Mouse (Mus musculus) macrophage (primary cell): ENCODE data around the gene Ppia. TPM values are rescaled to one million over a fixed set of nuclear protein-coding genes. Genes with fewer than 3 reads are reported as not detected.
"Not testable (repeated sequence)": the region's sequence is repeated elsewhere in the genome, so short reads cannot be mapped to it uniquely, and the experiment has no call there.

Source experiments
- H3K27ac ChIP-seq: fragments of 350-480 bp; formaldehyde crosslinking; 2 replicates; pipeline ENCODE4 v1.9.0; 2021
- H3K36me3 ChIP-seq: fragments of 350-480 bp; formaldehyde crosslinking; 2 replicates; pipeline ENCODE4 v1.9.0; 2021; ENCODE audit errors: inconsistent target
- H3K4me3 ChIP-seq: fragments of 350-480 bp; formaldehyde crosslinking; 2 replicates; pipeline ENCODE4 v1.9.0; 2021; ENCODE audit errors: inconsistent target
- H3K79me2 ChIP-seq: fragments of 350-480 bp; formaldehyde crosslinking; 2 replicates; pipeline ENCODE4 v1.9.0; 2021; ENCODE audit errors: inconsistent target
- WGBS: methylation state at CpG from one replicate; pipeline ENCODE4 v1.1.7; 2026; ENCODE audit warnings: inconsistent platforms; ENCODE audit not compliant: missing documents; 5-methylcytosine and 5-hydroxymethylcytosine counted together
- polyA plus RNA-seq: library from polyadenylated mRNA; stranded (reverse); fragments of 250-400 nt; gene quantifications from 3 replicates; pipeline ENCODE4 v1.2.4, GENCODE M21; 2018; ENCODE audit warnings: inconsistent platforms

Ppia gene
- polyA plus RNA-seq, 1 experiment from 2014 or later: 1,329 TPM

- H3K36me3 ChIP-seq: peaks cover 1% of the 10 kb centered on the region; the same call in 1 of the 2 replicates
- no peak overlapping the region for H3K4me3 ChIP-seq
- no peak overlapping the region for H3K27ac ChIP-seq
- 96% methylated on average over 6 of the region's 12 CpGs for WGBS
- H3K79me2 ChIP-seq: peaks cover 22% of the 10 kb centered on the region
These were observed 2.0 kb upstream of the Ppia start for GRCm38 (mm10) chr11:6413264-6413663.

DNA sequence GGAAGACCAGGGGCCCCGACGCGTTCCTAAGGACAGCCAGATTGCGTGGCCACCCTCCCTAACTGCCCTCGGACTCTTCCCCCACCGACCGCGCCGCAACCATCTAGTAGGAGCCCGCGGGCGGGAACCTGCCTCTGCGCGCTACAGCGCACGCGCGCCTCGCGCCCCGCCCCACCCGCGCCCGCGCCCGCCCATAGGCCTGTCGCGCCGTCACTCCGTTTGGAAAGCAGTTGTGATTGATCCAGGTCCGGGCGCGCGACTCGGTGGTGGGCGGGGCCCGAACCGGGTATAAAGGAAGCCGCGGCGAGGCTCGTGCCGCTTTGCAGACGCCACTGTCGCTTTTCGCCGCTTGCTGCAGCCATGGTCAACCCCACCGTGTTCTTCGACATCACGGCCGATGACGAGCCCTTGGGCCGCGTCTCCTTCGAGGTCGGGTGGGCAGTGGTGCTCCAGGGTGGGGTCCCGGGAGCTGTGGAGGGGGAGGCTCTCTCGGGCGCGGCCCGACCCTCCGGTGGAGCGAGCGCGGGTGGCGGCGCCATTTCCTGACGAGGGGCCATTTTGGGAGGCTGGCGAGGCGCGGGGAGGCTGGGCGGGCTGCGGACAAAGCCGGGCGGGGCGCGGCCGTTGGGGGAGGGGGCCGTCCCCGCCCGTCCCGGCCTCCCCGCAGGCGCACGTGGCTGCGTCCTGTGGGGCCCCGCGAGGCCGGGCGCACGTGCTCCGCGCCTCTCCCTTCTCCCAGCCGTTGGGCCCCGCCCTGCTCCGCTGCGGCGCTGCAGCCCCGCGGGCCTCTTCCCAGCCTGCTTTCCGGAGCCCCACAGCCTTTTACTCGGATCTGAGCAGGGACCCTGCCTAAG is 535 bp downstream of the Ppia start:
- Histone ChIP-seq H3K4me3 (peak overlapping the region; percentile 75), H3K36me3 (peaks cover 17% of the 10 kb centered on the region; the same call in 1 of the 2 replicates), H3K79me2 (peaks cover 28% of the 10 kb centered on the region), H3K27ac (peak overlapping the region; percentile 94)
- WGBS: under 1% methylated on average over 95 of the region's 102 CpGs

DNA sequence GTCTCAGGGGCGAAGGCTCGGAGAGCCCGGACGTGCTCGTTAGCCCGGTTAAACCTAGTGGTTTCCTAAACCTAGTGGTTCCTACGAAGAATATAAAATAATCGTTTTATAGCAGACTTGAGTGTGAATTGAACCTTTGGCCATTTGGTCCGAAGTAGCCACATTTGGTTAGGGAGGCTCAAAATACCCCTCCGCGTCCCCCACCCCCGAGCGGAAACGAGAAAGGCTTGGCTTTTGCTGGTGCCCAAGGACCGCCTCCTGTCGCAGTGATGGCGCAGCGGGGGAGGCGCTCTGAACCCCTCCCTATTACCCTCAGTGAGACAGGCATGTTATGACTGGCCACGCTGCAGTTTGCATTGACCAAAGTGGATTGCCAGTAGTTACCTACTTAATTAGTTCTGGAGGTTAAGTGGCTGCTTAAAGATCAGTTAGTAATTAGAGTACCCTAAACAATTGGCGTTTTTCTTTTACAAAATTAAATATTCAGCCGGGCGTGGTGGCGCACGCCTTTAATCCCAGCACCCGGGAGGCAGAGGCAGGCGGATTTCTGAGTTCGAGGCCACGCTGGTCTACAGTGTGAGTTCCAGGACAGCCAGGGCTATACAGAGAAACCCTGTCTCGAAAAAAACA is 1.3 kb downstream of the Ppia start:
- Histone ChIP-seq H3K27ac (peak overlapping the region; percentile 94), H3K79me2 (peaks cover 28% of the 10 kb centered on the region), H3K36me3 (peaks cover 17% of the 10 kb centered on the region; the same call in 1 of the 2 replicates), H3K4me3 (peak overlapping the region; percentile 75)
- 1% methylated on average over 30 of the region's 30 CpGs for WGBS

DNA sequence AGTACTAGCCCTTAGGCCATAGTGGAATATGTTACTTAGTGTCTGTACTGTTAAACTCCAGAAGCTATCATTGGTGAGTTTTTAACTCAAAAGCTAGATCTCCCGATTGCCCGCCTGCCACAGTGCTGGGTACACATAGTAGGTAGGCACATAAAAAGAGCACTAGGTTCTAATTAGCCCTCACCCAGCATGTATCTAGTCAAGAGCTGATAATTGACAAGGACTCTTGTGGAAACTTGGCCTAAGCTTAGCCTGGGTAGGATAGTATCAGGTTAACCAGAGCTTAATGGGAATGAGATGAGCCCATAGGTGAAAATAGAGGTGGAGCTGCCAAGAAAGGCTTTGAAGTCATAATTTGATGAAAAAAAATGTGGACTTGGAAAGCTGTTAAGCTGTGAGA is 1.8 kb downstream of the Ppia start:
- Histone ChIP-seq H3K36me3 (peaks cover 17% of the 10 kb centered on the region; the same call in 1 of the 2 replicates), H3K4me3 (peak overlapping the region; percentile 75), H3K27ac (peak overlapping the region; percentile 94), H3K79me2 (peaks cover 28% of the 10 kb centered on the region)
- WGBS: 12% methylated on average over 2 of the region's 2 CpGs

- H3K36me3 ChIP-seq: peaks cover 17% of the 10 kb centered on the region; the same call in 1 of the 2 replicates
- H3K27ac ChIP-seq: peak overlapping the region; percentile 94
- H3K79me2 ChIP-seq: peaks cover 28% of the 10 kb centered on the region
- peak overlapping the region; percentile 75 for H3K4me3 ChIP-seq
These were observed 2.2 kb downstream of the Ppia start for GRCm38 (mm10) chr11:6417490-6417889.

DNA sequence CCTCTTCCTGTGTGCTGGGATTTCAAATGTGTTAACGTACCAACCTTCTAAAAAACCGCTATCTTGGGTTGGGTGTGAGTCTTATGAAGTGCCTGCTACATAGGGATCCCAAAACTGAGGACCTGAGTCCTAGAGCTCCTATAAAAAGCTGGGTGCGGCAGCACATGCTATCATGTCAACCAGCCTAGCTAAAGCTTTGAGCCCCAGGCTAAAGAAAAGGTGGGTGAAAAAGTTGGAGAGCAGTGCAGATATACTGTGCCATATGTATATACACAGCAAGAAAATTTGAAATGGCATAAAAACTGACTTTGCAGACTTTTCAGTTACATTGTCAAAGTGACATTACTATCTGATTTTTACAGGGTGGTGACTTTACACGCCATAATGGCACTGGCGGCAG is 3.5 kb downstream of the Ppia start:
- Histone ChIP-seq H3K36me3 (peaks cover 17% of the 10 kb centered on the region; the same call in 1 of the 2 replicates), H3K27ac (no peak overlapping the region), H3K79me2 (peaks cover 28% of the 10 kb centered on the region), H3K4me3 (no peak overlapping the region)
- 91% methylated on average over 5 of the region's 5 CpGs for WGBS

DNA sequence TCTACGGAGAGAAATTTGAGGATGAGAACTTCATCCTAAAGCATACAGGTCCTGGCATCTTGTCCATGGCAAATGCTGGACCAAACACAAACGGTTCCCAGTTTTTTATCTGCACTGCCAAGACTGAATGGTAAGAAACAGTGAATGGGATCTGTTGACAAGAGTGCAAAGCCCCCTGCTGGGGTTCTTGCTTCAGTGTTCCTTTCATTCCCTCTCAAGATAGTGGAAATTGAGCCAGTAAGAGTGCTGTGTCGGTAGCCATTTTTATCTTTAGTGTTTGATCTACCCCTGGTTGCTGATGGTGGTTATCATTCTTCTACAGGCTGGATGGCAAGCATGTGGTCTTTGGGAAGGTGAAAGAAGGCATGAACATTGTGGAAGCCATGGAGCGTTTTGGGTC is 3.9 kb downstream of the Ppia start:
- Histone ChIP-seq H3K79me2 (peaks cover 28% of the 10 kb centered on the region), H3K36me3 (peaks cover 17% of the 10 kb centered on the region; the same call in 1 of the 2 replicates)
- not testable (repeated sequence) for H3K4me3 ChIP-seq, H3K27ac ChIP-seq
- WGBS: 66% methylated on average over 2 of the region's 4 CpGs

GRCm38 (mm10) chr11:6420283-6420703 is 5.0 kb downstream of the Ppia start:
- no peak overlapping the region for H3K4me3 ChIP-seq
- H3K36me3 ChIP-seq: peaks cover 17% of the 10 kb centered on the region; the same call in 1 of the 2 replicates
- 67% methylated on average over 1 of the region's 1 CpGs for WGBS
- peaks cover 28% of the 10 kb centered on the region for H3K79me2 ChIP-seq
- H3K27ac ChIP-seq: no peak overlapping the region

- 78% methylated on average over 2 of the region's 2 CpGs for WGBS
- Histone ChIP-seq H3K4me3 (no peak overlapping the region), H3K36me3 (peaks cover 17% of the 10 kb centered on the region; the same call in 1 of the 2 replicates), H3K79me2 (peaks cover 28% of the 10 kb centered on the region), H3K27ac (no peak overlapping the region)
These were observed 5.6 kb downstream of the Ppia start for GRCm38 (mm10) chr11:6420722-6421350.

GRCm38 (mm10) chr11:6430186-6430585 is 14.9 kb downstream of the Ppia start:
- H3K36me3 ChIP-seq: peaks cover 39% of the 10 kb centered on the region
- H3K4me3 ChIP-seq: no peak overlapping the region
- WGBS: 95% methylated on average over 7 of the region's 7 CpGs
- no peak overlapping the region for H3K27ac ChIP-seq
- H3K79me2 ChIP-seq: no peaks in the 10 kb centered on the region

DNA sequence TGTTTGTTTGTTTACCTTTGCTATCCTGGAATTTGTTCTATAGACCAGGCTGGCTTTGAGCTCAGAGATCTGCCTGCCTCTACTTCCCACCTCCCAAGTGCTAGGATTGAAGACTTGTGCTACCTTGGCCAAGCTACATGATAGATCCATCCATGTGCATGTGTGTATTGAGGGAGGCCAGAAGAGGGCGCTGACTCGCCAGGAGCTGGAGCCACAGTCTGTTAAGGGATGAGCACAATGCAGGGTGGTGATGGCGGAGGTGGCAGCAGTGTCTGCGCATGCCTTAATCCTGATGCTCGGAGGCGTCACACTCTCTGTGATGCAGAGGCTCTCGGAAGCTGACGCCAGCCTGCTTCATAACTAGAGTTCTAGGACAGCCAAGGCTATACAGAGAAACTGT is 21.2 kb downstream of the Ppia start:
- H3K36me3 ChIP-seq: peaks cover 10% of the 10 kb centered on the region; the same call in 1 of the 2 replicates
- 89% methylated on average over 7 of the region's 8 CpGs for WGBS
- H3K79me2 ChIP-seq: peaks cover 35% of the 10 kb centered on the region
- no peak overlapping the region for H3K27ac ChIP-seq
- H3K4me3 ChIP-seq: no peak overlapping the region

DNA sequence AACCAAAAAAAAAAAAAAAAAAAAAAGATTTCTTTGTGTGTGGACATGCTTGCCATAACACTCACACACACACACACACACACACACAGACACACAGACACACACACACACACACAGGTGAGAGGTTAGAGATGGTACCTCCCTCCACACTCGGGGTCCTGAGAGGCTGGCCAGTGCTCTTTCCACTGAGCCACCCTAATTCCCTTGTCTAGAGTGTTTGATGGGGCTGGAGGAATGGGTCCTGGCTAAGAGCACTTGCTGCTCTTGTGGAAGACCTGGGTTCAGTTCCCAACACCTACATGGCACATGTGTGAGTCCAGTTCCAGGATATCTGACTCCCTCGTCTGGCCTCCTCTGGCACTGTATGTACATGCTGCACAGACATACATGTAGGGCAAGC is 22.4 kb downstream of the Ppia start:
- whole genome bisulfite sequencing: 100% methylated on average over 1 of the region's 2 CpGs
- Histone ChIP-seq H3K4me3 (no peak overlapping the region), H3K27ac (no peak overlapping the region), H3K36me3 (peaks cover 10% of the 10 kb centered on the region; the same call in 1 of the 2 replicates), H3K79me2 (peaks cover 47% of the 10 kb centered on the region)

GRCm38 (mm10) chr11:6440171-6440570 is 24.9 kb downstream of the Ppia start:
- Histone ChIP-seq H3K27ac (no peak overlapping the region), H3K36me3 (no peaks in the 10 kb centered on the region), H3K79me2 (peaks cover 58% of the 10 kb centered on the region), H3K4me3 (no peak overlapping the region)
- WGBS: 96% methylated on average over 3 of the region's 4 CpGs

DNA sequence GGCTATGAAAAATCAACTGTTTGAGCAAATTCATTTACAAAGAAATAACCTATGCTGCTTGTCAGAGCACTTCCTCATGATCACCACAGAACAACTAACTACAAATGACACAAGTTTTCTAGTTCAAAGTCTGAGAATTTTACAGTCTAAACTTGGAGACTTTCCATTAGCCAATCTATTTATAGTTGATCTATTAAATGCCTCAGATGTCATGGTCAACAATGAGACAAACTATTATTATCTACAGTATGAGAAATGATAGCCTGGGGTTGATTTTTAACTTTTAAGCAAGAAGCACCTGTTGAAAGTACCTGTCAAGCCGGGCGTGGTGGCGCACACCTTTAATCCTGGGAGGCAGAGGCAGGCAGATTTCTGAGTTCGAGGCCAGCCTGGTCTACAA is 27.3 kb downstream of the Ppia start:
- WGBS: 100% methylated on average over 2 of the region's 4 CpGs
- Histone ChIP-seq H3K4me3 (no peak overlapping the region), H3K27ac (no peak overlapping the region), H3K79me2 (peaks cover 58% of the 10 kb centered on the region), H3K36me3 (no peaks in the 10 kb centered on the region)
